22 mouse cellular contexts compared by ENCODE assay signal in the genomic region with DNA sequence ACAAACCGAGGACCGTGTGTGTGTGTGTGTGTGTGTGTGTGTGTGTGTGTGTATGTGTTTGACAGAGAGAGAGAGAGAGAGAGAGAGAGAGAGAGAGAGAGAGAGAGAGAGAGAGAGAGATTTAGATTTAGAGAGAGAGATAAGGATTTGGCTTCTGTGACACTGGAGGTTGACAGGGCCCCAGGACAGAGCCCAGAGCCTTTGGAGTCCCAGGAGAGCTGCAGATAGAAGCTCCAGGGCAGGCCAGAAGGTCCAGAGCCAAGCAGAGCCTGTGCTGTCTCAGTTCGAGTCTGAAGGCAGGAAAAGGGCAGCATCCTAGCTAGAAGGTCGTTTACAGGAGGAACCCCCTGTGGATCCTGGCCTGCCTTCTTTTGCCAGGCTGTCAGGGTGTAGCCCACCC.
"Had no signal": no experiment of that assay in that cellular context is flagged by ENCODE, and none has a peak within 500 bp of the region (broad histone marks: within the 10 kb centered on the region; RNA-seq: fewer than 3 reads in every experiment).

No protein-coding gene starts in this region.

- DNase-seq: gastrocnemius, postnatal 14 days; gastrocnemius, postnatal 36 days; heart, adult 18-20 months; heart, postnatal 14 days; heart, postnatal 36 days; kidney, adult 18-20 months; kidney, adult 8-10 months; kidney, postnatal 25 days; kidney, postnatal 4 days; liver; liver, embryonic 13.5 days had no signal

- H3K4me1 ChIP-seq: liver, embryonic 13.5 days had no signal

- H3K4me2 ChIP-seq: heart, embryonic 12.5 days; heart, embryonic 15.5 days; hindbrain, embryonic 13.5 days; hindbrain, embryonic 15.5 days; limb, embryonic 12.5 days; liver, embryonic 11.5 days; liver, embryonic 13.5 days had no signal

- ATAC-seq: hindbrain, postnatal 0 days; intestine, postnatal 0 days had no signal

- H3K4me3 ChIP-seq: heart, embryonic 12.5 days; heart, embryonic 15.5 days; hindbrain, embryonic 13.5 days; hindbrain, embryonic 15.5 days; layer of hippocampus, adult 2 months; left cerebral cortex, adult 2 months; limb, embryonic 10.5 days; limb, embryonic 12.5 days; liver, embryonic 13.5 days had no signal

- H3K9ac ChIP-seq: heart, embryonic 12.5 days; heart, embryonic 15.5 days; hindbrain, embryonic 13.5 days; hindbrain, embryonic 15.5 days; limb, embryonic 12.5 days; liver, embryonic 13.5 days had no signal

- H3K9me3 ChIP-seq: heart, embryonic 12.5 days; heart, embryonic 15.5 days; hindbrain, embryonic 13.5 days; hindbrain, embryonic 15.5 days; limb, embryonic 10.5 days; limb, embryonic 12.5 days; liver, embryonic 13.5 days had no signal

- H3K27me3 ChIP-seq: heart, embryonic 12.5 days; heart, embryonic 15.5 days; hindbrain, embryonic 13.5 days; hindbrain, embryonic 15.5 days; limb, embryonic 12.5 days; liver, embryonic 13.5 days had no signal

- H3K36me3 ChIP-seq: heart, embryonic 12.5 days; heart, embryonic 15.5 days; hindbrain, embryonic 13.5 days; hindbrain, embryonic 15.5 days; limb, embryonic 10.5 days; limb, embryonic 12.5 days; liver, embryonic 13.5 days had no signal

- H3K27ac ChIP-seq: hindbrain, embryonic 13.5 days; hindbrain, embryonic 15.5 days; hindbrain, postnatal 0 days; layer of hippocampus, adult 2 months; left cerebral cortex, adult 2 months; limb, embryonic 10.5 days; limb, embryonic 12.5 days; liver, embryonic 13.5 days had no signal
